Mouse (Mus musculus): ENCODE results near the gene Wdtc1. TPM values are rescaled to one million over a fixed set of nuclear protein-coding genes. Genes with fewer than 3 reads are reported as not detected.

Gene Wdtc1
- polyA plus RNA-seq, 1 experiment: 107 TPM

GRCm38 (mm10) chr4:133253412-133253811, 99.9 kb downstream of the Wdtc1 start:
- WGBS: 94% methylated on average over 12 of the region's 12 CpGs
- Histone ChIP-seq H3K27ac (ENCODE audit: control insufficient read depth, insufficient read depth, low read length) (no peak overlapping the region), H3K36me3 (ENCODE audit: control insufficient read depth, insufficient read depth, low read length) (no peaks in the 10 kb centered on the region; the same call in 1 of the 2 replicates), H3K27me3 (ENCODE audit: control insufficient read depth, insufficient read depth, low read length) (no peaks in the 10 kb centered on the region), H3K4me1 (replicated peaks; ENCODE audit: control insufficient read depth, insufficient read depth, low read length) (peaks cover 8% of the 10 kb centered on the region), H3K4me3 (ENCODE audit: control insufficient read depth, insufficient read depth, low read length) (no peak overlapping the region)
- TF ChIP-seq POLR2A (IDR thresholded peaks at IDR 0.05; ENCODE audit: control insufficient read depth, extremely low read depth, insufficient read depth, low read length, poor library complexity) (no peak), CTCF (IDR thresholded peaks at IDR 0.05; ENCODE audit: borderline replicate concordance, control insufficient read depth, extremely low read depth, insufficient read depth, low read length, poor library complexity) (no peak)
- DNase-seq: no peak

- no peak for DNase-seq
- Histone ChIP-seq H3K27ac (ENCODE audit: control insufficient read depth, insufficient read depth, low read length) (no peak overlapping the region), H3K27me3 (ENCODE audit: control insufficient read depth, insufficient read depth, low read length) (no peaks in the 10 kb centered on the region), H3K36me3 (ENCODE audit: control insufficient read depth, insufficient read depth, low read length) (no peaks in the 10 kb centered on the region; the same call in 1 of the 2 replicates), H3K4me3 (ENCODE audit: control insufficient read depth, insufficient read depth, low read length) (no peak overlapping the region), H3K4me1 (replicated peaks; ENCODE audit: control insufficient read depth, insufficient read depth, low read length) (peaks cover 8% of the 10 kb centered on the region)
- WGBS: 74% methylated on average over 4 of the region's 4 CpGs
- no peak for TF ChIP-seq POLR2A (IDR thresholded peaks at IDR 0.05; ENCODE audit: control insufficient read depth, extremely low read depth, insufficient read depth, low read length, poor library complexity)
- no peak for TF ChIP-seq CTCF (IDR thresholded peaks at IDR 0.05; ENCODE audit: borderline replicate concordance, control insufficient read depth, extremely low read depth, insufficient read depth, low read length, poor library complexity)
Observed at GRCm38 (mm10) chr4:133252089-133252488, 101.2 kb downstream of the Wdtc1 start.

- no peak for DNase-seq
- Histone ChIP-seq H3K4me1 (replicated peaks; ENCODE audit: control insufficient read depth, insufficient read depth, low read length) (peaks cover 13% of the 10 kb centered on the region), H3K27me3 (ENCODE audit: control insufficient read depth, insufficient read depth, low read length) (no peaks in the 10 kb centered on the region), H3K36me3 (ENCODE audit: control insufficient read depth, insufficient read depth, low read length) (no peaks in the 10 kb centered on the region; the same call in 1 of the 2 replicates), H3K27ac (ENCODE audit: control insufficient read depth, insufficient read depth, low read length) (no peak overlapping the region), H3K4me3 (ENCODE audit: control insufficient read depth, insufficient read depth, low read length) (no peak overlapping the region)
- TF ChIP-seq POLR2A (IDR thresholded peaks at IDR 0.05; ENCODE audit: control insufficient read depth, extremely low read depth, insufficient read depth, low read length, poor library complexity) (no peak), CTCF (IDR thresholded peaks at IDR 0.05; ENCODE audit: borderline replicate concordance, control insufficient read depth, extremely low read depth, insufficient read depth, low read length, poor library complexity) (no peak)
- WGBS: 37% methylated on average over 31 of the region's 31 CpGs
Observed at GRCm38 (mm10) chr4:133251214-133251613, 102.1 kb downstream of the Wdtc1 start.

- TF ChIP-seq POLR2A (IDR thresholded peaks at IDR 0.05; ENCODE audit: control insufficient read depth, extremely low read depth, insufficient read depth, low read length, poor library complexity): no peak
- TF ChIP-seq CTCF (IDR thresholded peaks at IDR 0.05; ENCODE audit: borderline replicate concordance, control insufficient read depth, extremely low read depth, insufficient read depth, low read length, poor library complexity): peak; percentile 95
- WGBS: 7% methylated on average over 22 of the region's 22 CpGs
- no peaks in the 10 kb centered on the region; the same call in 1 of the 2 replicates for H3K36me3 ChIP-seq (ENCODE audit: control insufficient read depth, insufficient read depth, low read length)
- H3K27ac ChIP-seq (ENCODE audit: control insufficient read depth, insufficient read depth, low read length): no peak overlapping the region
- no peaks in the 10 kb centered on the region for H3K27me3 ChIP-seq (ENCODE audit: control insufficient read depth, insufficient read depth, low read length)
- no peak overlapping the region for H3K4me3 ChIP-seq (ENCODE audit: control insufficient read depth, insufficient read depth, low read length)
- DNase-seq: peak; percentile 89
- H3K4me1 ChIP-seq (replicated peaks; ENCODE audit: control insufficient read depth, insufficient read depth, low read length): peaks cover 19% of the 10 kb centered on the region
Observed at GRCm38 (mm10) chr4:133250609-133251008, 102.7 kb downstream of the Wdtc1 start.

GRCm38 (mm10) chr4:133247806-133248449, 105.4 kb downstream of the Wdtc1 start:
- Histone ChIP-seq H3K4me3 (ENCODE audit: control insufficient read depth, insufficient read depth, low read length) (no peak overlapping the region), H3K4me1 (replicated peaks; ENCODE audit: control insufficient read depth, insufficient read depth, low read length) (peaks cover 30% of the 10 kb centered on the region), H3K27me3 (ENCODE audit: control insufficient read depth, insufficient read depth, low read length) (no peaks in the 10 kb centered on the region), H3K27ac (ENCODE audit: control insufficient read depth, insufficient read depth, low read length) (no peak overlapping the region), H3K36me3 (ENCODE audit: control insufficient read depth, insufficient read depth, low read length) (no peaks in the 10 kb centered on the region)
- WGBS: 73% methylated on average over 13 of the region's 13 CpGs
- DNase-seq: no peak
- TF ChIP-seq POLR2A (IDR thresholded peaks at IDR 0.05; ENCODE audit: control insufficient read depth, extremely low read depth, insufficient read depth, low read length, poor library complexity) (no peak), CTCF (IDR thresholded peaks at IDR 0.05; ENCODE audit: borderline replicate concordance, control insufficient read depth, extremely low read depth, insufficient read depth, low read length, poor library complexity) (no peak)

- 93% methylated on average over 15 of the region's 15 CpGs for WGBS
- H3K36me3 ChIP-seq (ENCODE audit: control insufficient read depth, insufficient read depth, low read length): no peaks in the 10 kb centered on the region
- DNase-seq: no peak
- H3K27me3 ChIP-seq (ENCODE audit: control insufficient read depth, insufficient read depth, low read length): no peaks in the 10 kb centered on the region
- H3K4me3 ChIP-seq (ENCODE audit: control insufficient read depth, insufficient read depth, low read length): no peak overlapping the region
- no peak for TF ChIP-seq CTCF (IDR thresholded peaks at IDR 0.05; ENCODE audit: borderline replicate concordance, control insufficient read depth, extremely low read depth, insufficient read depth, low read length, poor library complexity)
- TF ChIP-seq POLR2A (IDR thresholded peaks at IDR 0.05; ENCODE audit: control insufficient read depth, extremely low read depth, insufficient read depth, low read length, poor library complexity): no peak
- peaks cover 30% of the 10 kb centered on the region for H3K4me1 ChIP-seq (replicated peaks; ENCODE audit: control insufficient read depth, insufficient read depth, low read length)
- H3K27ac ChIP-seq (ENCODE audit: control insufficient read depth, insufficient read depth, low read length): no peak overlapping the region
Observed at GRCm38 (mm10) chr4:133247072-133247471, 106.2 kb downstream of the Wdtc1 start.
